Mouse (Mus musculus) hindbrain, embryonic 11.5 days (tissue): ENCODE results near the gene Eya2. TPM values are rescaled to one million over a fixed set of nuclear protein-coding genes. Genes with fewer than 3 reads are reported as not detected.
"Not testable (repeated sequence)": the region's sequence is repeated elsewhere in the genome, so short reads cannot be mapped to it uniquely, and the experiment has no call there.

Source experiments
- ATAC-seq: fragments of 200-750 bp; cut with Nextera tagmentation; 2 replicates; pipeline ENCODE4 v1.8.0; 2017; ENCODE audit warnings: mild to moderate bottlenecking, moderate TSS enrichment, moderate library complexity; ENCODE audit not compliant: low FRiP score
- DNase-seq: peaks from one replicate; pipeline ENCODE4 v3.0.0-alpha.2; 2015; ENCODE audit warnings: low spot score
- H3K27ac ChIP-seq: fragments of 300-500 bp; sonication (generic); 2 replicates; pipeline ENCODE4 v1.5.1; 2014; ENCODE audit warnings: mild to moderate bottlenecking, low read depth, low read length
- H3K27me3 ChIP-seq: fragments of 300-500 bp; sonication (generic); 2 replicates; pipeline ENCODE4 v1.6.1; 2014; ENCODE audit warnings: mild to moderate bottlenecking, low read length, moderate library complexity, mixed read lengths; ENCODE audit not compliant: control insufficient read depth, insufficient read depth
- H3K36me3 ChIP-seq: fragments of 300-500 bp; sonication (generic); 2 replicates; pipeline ENCODE4 v1.6.1; 2014; ENCODE audit warnings: mild to moderate bottlenecking, low read length, moderate library complexity, mixed read lengths; ENCODE audit not compliant: control insufficient read depth, insufficient read depth
- H3K4me1 ChIP-seq: fragments of 300-500 bp; sonication (generic); replicated peaks from 2 replicates; pipeline ENCODE4 v1.6.1; 2014; ENCODE audit warnings: low read length, mixed read lengths; ENCODE audit not compliant: control insufficient read depth, insufficient read depth
- H3K4me2 ChIP-seq: fragments of 300-500 bp; sonication (generic); replicated peaks from 2 replicates; pipeline ENCODE4 v1.6.1; 2014; ENCODE audit warnings: mild to moderate bottlenecking, low read depth, low read length
- H3K4me3 ChIP-seq: fragments of 300-500 bp; sonication (generic); 2 replicates; pipeline ENCODE4 v1.5.1; 2014; ENCODE audit warnings: low read depth, low read length
- H3K9ac ChIP-seq: fragments of 300-500 bp; sonication (generic); 2 replicates; pipeline ENCODE4 v1.6.1; 2014; ENCODE audit warnings: low read depth, low read length
- H3K9me3 ChIP-seq: fragments of 300-500 bp; sonication (generic); 2 replicates; pipeline ENCODE4 v1.6.1; 2016; ENCODE audit warnings: low read length; ENCODE audit not compliant: control insufficient read depth
- WGBS: fragments of 180-500 bp; shearing (Covaris S2); extraction: QIAGEN DNeasy Blood & Tissue Kit; methylation state at CpG from one replicate; pipeline ENCODE4 v1.1.7; 2014; 5-methylcytosine and 5-hydroxymethylcytosine counted together
- polyA plus RNA-seq: library from polyadenylated mRNA; unstranded; fragments of >200 nt; fragmentation: Nextera tagmentation; extraction: Ambion mirVana; gene quantifications from 2 replicates; pipeline ENCODE4 v1.2.1, GENCODE M21; 2014

Gene Eya2
- polyA plus RNA-seq: 14.8 and 21.1 TPM in 2 replicates

DNA sequence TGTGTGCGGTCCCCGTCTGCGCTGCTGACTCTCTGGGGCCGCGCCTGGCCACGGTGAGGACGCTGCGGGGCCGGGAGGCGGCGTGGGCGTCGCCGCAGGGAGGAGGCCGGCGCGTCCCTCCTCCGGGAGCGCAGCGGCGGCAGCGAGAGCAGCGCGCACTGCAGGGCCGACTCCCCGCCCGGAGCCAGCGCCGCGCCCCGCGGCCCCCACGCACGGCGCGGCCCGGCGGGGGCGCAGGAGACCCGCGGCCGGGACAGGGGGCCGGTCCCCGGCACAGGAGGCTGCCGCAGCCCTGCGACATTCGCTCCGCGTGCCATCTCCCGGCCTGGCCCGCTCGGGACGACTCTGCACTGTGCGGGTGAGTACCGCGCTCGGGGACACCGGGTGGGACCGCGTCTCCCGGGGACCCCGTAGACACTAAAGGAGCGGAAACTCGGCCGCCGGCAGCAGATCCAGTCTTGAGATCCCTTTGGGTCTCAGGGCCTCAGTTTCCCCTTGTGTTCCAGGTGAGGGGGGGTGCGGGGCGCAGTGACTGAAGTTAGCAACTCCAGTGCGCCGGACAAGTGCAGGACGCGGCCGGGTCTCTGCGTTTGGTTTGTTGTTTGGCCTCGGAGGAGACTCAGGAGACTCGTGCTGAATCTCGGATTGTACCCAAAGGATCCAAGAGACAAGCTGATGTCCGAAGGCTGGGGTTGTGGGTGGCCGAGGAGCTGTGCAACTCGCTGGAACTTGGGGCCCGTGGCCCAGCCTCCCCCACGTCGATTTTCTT lies at the start of gene Eya2:
Gene Eya2, plus strand, starts transcription at position 126 of the 769 bp plus-strand sequence.
- H3K4me1 ChIP-seq: peaks cover 7% of the 10 kb centered on the region
- ATAC-seq: peak; percentile 68; the same call in 1 of the 2 replicates
- H3K36me3 ChIP-seq: no peaks in the 10 kb centered on the region
- H3K4me2 ChIP-seq: peak within 1 kb of the TSS; percentile 98
- peak; percentile 59 for DNase-seq
- peak within 1 kb of the TSS; percentile 62 for H3K4me3 ChIP-seq
- H3K27me3 ChIP-seq: peaks cover 9% of the 10 kb centered on the region; the same call in 1 of the 2 replicates
- H3K27ac ChIP-seq: peak within 1 kb of the TSS; percentile 39
- under 1% methylated on average over 71 of the region's 83 CpGs for WGBS
- H3K9me3 ChIP-seq: no peaks in the 10 kb centered on the region
- H3K9ac ChIP-seq: peak within 1 kb of the TSS; percentile 78

DNA sequence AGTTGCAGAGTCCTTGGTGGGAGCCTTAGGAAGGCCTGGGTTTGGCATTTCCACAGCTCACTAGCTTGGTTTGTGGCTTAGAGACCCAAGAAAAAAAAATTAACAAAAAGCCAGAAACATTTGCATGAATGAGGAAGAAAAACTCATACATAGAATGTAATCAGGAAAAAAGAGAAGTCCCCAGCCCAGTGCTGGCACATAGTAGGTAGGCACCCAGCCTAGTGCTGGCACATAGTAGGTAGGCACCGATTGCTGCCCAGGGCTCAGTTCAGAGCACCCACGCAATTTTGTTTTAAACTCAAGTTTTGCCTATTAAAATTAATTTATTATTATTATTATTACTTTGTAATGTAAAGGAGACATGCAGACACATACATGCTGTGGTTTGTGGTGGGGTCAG lies 49.1 kb upstream of the Eya2 start:
- Histone ChIP-seq H3K9me3 (no peaks in the 10 kb centered on the region), H3K27me3 (no peaks in the 10 kb centered on the region), H3K4me1 (no peaks in the 10 kb centered on the region; the same call in 1 of the 2 replicates), H3K4me2 (no peak overlapping the region), H3K9ac (no peak overlapping the region), H3K4me3 (no peak overlapping the region), H3K27ac (no peak overlapping the region), H3K36me3 (no peaks in the 10 kb centered on the region)
- no peak for DNase-seq
- ATAC-seq: no peak
- 90% methylated on average over 2 of the region's 2 CpGs for WGBS

DNA sequence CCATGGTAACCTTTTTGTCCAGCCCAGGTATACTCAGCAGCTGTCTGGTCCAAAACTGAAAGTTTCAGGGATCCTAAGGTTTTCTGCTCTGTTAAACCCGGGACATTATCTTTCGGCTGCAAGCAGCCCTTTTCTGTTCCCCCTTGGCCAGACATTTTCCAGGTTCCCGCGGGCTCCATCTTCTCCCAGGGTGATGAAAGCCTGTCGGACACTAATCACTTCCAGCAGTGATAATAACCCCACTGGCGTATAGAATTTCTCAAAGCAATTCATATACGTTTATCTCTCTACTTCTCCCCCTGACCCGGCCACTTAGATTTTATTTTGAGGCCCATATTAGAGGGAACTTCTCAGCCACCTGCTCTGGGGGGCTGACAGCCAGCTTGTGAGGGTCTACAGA lies 48.5 kb upstream of the Eya2 start:
- no peak for ATAC-seq
- no peak overlapping the region for H3K4me3 ChIP-seq
- H3K9ac ChIP-seq: no peak overlapping the region
- no peak for DNase-seq
- H3K36me3 ChIP-seq: no peaks in the 10 kb centered on the region
- no peaks in the 10 kb centered on the region; the same call in 1 of the 2 replicates for H3K4me1 ChIP-seq
- no peak overlapping the region for H3K4me2 ChIP-seq
- 59% methylated on average over 8 of the region's 8 CpGs for WGBS
- no peaks in the 10 kb centered on the region for H3K27me3 ChIP-seq
- H3K9me3 ChIP-seq: no peaks in the 10 kb centered on the region
- H3K27ac ChIP-seq: no peak overlapping the region

DNA sequence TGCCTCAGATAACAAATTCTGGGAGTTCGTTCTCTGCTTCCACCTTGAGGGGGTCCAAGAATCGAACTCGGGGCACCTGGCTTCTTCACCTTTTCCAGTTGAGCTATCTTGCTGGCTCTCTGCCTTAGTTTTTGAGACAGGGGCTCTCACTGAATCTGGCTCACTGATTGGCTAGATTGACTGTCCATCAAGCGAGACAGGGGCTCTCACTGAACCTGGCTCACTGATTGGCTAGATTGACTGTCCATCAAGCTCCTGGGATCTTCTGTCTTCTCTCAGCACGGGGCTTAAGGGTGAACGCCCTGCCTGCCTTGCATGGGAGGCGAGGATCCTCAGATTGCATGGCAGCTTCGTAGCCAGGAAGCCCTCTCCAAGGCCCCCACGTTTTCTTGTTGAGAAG lies 47.4 kb upstream of the Eya2 start:
- no peak overlapping the region for H3K4me3 ChIP-seq
- no peaks in the 10 kb centered on the region for H3K9me3 ChIP-seq
- no peak overlapping the region for H3K27ac ChIP-seq
- no peaks in the 10 kb centered on the region for H3K27me3 ChIP-seq
- whole genome bisulfite sequencing: 56% methylated on average over 9 of the region's 9 CpGs
- ATAC-seq (no peak), DNase-seq (peak; percentile 77)
- H3K36me3 ChIP-seq: no peaks in the 10 kb centered on the region
- H3K9ac ChIP-seq: no peak overlapping the region
- no peak overlapping the region for H3K4me2 ChIP-seq
- H3K4me1 ChIP-seq: no peaks in the 10 kb centered on the region; the same call in 1 of the 2 replicates

DNA sequence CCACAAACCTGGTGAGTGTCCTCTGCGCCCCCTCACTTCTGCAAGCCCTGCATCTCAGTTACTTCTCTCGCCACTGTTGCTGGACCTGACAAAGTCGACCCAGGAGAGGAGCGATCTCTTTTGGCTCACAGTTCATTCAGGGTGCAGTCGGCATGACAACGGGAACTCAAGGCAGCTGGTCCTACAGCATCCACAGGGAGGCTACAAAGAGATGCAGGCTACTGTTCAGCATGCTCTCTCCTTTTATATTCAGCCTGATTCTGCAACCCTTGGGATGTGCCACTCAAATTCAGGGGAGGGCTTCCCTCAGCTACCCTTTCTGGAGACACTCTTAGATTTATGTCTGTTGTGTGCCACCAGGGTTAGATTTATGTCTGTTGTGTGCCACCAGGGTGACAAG lies 46.2 kb upstream of the Eya2 start:
- H3K9ac ChIP-seq: no peak overlapping the region
- no peak overlapping the region for H3K4me2 ChIP-seq
- no peaks in the 10 kb centered on the region for H3K36me3 ChIP-seq
- no peaks in the 10 kb centered on the region for H3K9me3 ChIP-seq
- no peaks in the 10 kb centered on the region for H3K27me3 ChIP-seq
- ATAC-seq: peak; percentile 19; the same call in 1 of the 2 replicates
- 44% methylated on average over 6 of the region's 6 CpGs for WGBS
- DNase-seq: no peak
- H3K27ac ChIP-seq: no peak overlapping the region
- no peaks in the 10 kb centered on the region for H3K4me1 ChIP-seq
- no peak overlapping the region for H3K4me3 ChIP-seq

DNA sequence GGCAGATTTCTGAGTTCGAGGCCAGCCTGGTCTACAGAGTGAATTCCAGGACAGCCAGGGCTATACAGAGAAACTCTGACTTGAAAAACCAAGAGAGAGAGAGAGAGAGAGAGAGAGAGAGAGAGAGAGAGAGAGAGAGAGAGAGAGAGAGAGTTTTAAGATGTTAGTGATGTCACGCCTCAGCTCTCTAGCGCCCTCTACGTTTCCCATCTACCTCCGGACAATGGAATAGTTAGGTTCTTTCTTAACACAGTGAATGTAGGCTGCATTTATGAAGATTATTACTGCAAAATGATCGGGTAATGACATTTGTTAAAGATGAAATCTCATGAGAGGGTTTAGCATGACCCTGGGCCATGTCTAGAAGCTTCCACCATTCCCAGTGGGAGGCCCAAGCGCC lies 44.4 kb upstream of the Eya2 start:
- H3K4me1 ChIP-seq, H3K27ac ChIP-seq, ATAC-seq, DNase-seq, H3K4me2 ChIP-seq, H3K9me3 ChIP-seq, H3K9ac ChIP-seq, H3K4me3 ChIP-seq, H3K36me3 ChIP-seq, H3K27me3 ChIP-seq: not testable (repeated sequence)
- WGBS: 74% methylated on average over 7 of the region's 7 CpGs

DNA sequence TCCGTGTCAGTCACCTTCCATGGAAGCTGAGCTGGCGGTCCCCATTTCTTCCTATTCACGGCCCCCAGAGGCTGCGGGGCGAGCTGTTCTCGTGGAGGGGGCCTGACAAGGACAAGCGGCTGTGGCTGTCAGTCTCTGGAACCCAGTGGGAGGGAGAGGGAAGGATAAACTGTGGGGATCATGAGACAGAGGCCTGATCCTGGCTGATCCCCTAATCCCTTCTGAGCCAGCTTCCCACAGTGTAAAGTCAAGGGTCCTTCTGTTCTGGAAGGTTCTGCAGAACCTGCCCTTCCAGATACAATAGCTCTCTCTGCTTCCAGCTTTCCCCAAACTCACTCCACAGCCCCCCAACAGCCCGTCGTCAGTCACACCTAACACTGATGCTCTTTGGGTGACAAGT lies 40.8 kb upstream of the Eya2 start:
- ATAC-seq (no peak), DNase-seq (no peak)
- no peak overlapping the region for H3K9ac ChIP-seq
- H3K36me3 ChIP-seq: no peaks in the 10 kb centered on the region
- WGBS: 63% methylated on average over 9 of the region's 9 CpGs
- no peaks in the 10 kb centered on the region for H3K27me3 ChIP-seq
- H3K9me3 ChIP-seq: no peaks in the 10 kb centered on the region
- H3K27ac ChIP-seq: no peak overlapping the region
- H3K4me1 ChIP-seq: no peaks in the 10 kb centered on the region; the same call in 1 of the 2 replicates
- H3K4me2 ChIP-seq: no peak overlapping the region
- H3K4me3 ChIP-seq: no peak overlapping the region

DNA sequence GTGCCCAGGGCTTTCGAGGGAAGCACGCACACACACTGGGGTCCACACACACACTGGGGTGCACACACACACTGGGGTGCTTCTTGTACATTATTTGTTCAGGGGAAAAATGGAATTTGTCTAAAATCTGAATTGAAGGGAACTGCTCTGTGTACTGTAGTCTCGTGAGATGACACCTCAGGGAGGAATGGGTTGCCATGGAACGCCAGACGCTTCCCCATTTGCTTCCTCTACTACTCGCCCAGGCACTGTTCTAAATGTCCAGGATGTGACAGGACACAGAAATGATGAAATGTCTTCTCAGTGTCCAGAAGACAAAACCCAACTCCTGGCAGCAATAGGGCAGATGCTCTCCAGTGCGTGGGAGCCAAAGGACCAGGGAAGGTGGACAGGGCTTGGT lies 37.6 kb upstream of the Eya2 start:
- WGBS: 91% methylated on average over 7 of the region's 7 CpGs
- DNase-seq (no peak), ATAC-seq (no peak)
- no peaks in the 10 kb centered on the region for H3K27me3 ChIP-seq
- no peak overlapping the region for H3K4me3 ChIP-seq
- H3K9me3 ChIP-seq: no peaks in the 10 kb centered on the region
- H3K36me3 ChIP-seq: no peaks in the 10 kb centered on the region
- H3K27ac ChIP-seq: no peak overlapping the region
- no peak overlapping the region for H3K4me2 ChIP-seq
- no peak overlapping the region for H3K9ac ChIP-seq
- no peaks in the 10 kb centered on the region; the same call in 1 of the 2 replicates for H3K4me1 ChIP-seq

DNA sequence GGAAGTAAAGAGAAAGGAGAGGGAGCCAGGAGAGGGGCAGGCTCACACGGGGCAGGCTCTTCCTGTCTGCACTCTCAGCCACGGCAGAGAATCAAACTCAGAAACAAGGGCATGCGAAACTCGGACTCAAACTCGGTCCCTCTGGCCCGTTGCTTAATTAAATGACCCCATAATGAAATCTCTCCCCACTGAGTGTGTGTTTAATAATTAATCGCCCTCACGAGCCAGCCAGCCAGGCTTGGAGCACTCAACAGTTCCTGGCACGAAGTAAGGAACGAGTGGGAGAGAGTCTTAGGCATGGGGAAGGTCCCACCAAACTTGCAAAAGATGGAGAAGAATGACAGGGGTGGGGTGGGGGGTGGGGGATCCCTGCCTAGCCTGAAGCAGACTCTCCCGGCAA lies 35.9 kb upstream of the Eya2 start:
- Histone ChIP-seq H3K9me3 (no peaks in the 10 kb centered on the region), H3K4me3 (no peak overlapping the region), H3K36me3 (no peaks in the 10 kb centered on the region), H3K4me2 (no peak overlapping the region), H3K9ac (no peak overlapping the region), H3K4me1 (peaks cover 5% of the 10 kb centered on the region; the same call in 1 of the 2 replicates), H3K27me3 (peaks cover 4% of the 10 kb centered on the region; the same call in 1 of the 2 replicates), H3K27ac (no peak overlapping the region)
- WGBS: 44% methylated on average over 11 of the region's 11 CpGs
- DNase-seq (no peak), ATAC-seq (no peak)
